12 mouse cellular contexts compared by ENCODE assay signal in the genomic region with DNA sequence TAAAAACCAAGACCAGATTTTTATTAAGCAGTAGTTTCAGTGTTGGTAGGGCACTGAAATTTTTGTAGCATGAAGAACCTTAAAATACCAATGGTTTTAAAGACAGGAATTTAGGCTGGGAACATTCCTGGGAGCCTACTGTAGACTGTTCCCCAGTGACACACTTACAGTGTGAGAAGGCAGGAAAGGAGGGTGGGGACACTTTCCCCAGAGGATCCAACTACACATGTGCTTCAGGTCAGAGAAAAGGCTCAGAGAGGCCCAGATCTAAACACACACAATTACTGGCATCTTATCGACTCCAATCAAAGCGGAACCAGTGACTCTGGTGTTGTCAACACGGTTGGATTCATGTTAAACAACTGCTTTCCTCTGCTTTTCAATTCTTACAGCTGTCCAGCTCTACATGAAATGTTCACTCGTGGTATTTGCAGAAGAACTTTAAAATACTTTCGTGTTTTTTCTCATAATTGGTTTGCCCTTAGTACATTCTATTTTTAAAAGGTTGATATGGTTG. TPM values are rescaled to one million over a fixed set of nuclear protein-coding genes. Genes with fewer than 3 reads are reported as not detected.
DNase-seq lines count a peak whose midpoint lies in the region; ATAC-seq and TF ChIP-seq lines count a peak whose summit lies in the region.
"Had no signal": no experiment of that assay in that cellular context is flagged by ENCODE, and none has a peak within 500 bp of the region (broad histone marks: within the 10 kb centered on the region; RNA-seq: fewer than 3 reads in every experiment).

No protein-coding gene starts in this region.

- H3K27ac ChIP-seq in layer of hippocampus, adult 2 months: peak overlapping the region; percentile 72
- peak overlapping the region; percentile 64 for H3K27ac ChIP-seq in embryonic fibroblast, embryonic 13.5 days (ENCODE audit: insufficient read depth, low read length)
- peak overlapping the region; percentile 93 for H3K27ac ChIP-seq in hindbrain, embryonic 13.5 days
- H3K27ac ChIP-seq in midbrain, embryonic 16.5 days (ENCODE audit: low read length): peak overlapping the region; percentile 71
- H3K27ac ChIP-seq: liver, embryonic 13.5 days had no signal

- 0 out of 2 replicates have a peak overlapping the region, but pooled peaks have one; percentile 2 for H3K9ac ChIP-seq in hindbrain, embryonic 13.5 days
- H3K9ac ChIP-seq in midbrain, embryonic 16.5 days (ENCODE audit: low read depth, low read length): no peak overlapping the region
- H3K9ac ChIP-seq: heart, embryonic 12.5 days; liver, embryonic 13.5 days had no signal

- no peak for TF ChIP-seq POLR2A in embryonic fibroblast, embryonic 13.5 days (IDR thresholded peaks at IDR 0.05; ENCODE audit: low read depth, low read length)

- no peaks in the 10 kb centered on the region for H3K9me3 ChIP-seq in hindbrain, embryonic 13.5 days
- no peaks in the 10 kb centered on the region for H3K9me3 ChIP-seq in midbrain, embryonic 16.5 days (replicated peaks; ENCODE audit: control insufficient read depth, low read length, poor library complexity, severe bottlenecking)
- H3K9me3 ChIP-seq: heart, embryonic 12.5 days; liver, embryonic 13.5 days had no signal

- H3K36me3 ChIP-seq in hindbrain, embryonic 13.5 days: peaks cover 4% of the 10 kb centered on the region; the same call in 1 of the 2 replicates
- peaks cover 2% of the 10 kb centered on the region; the same call in 1 of the 2 replicates for H3K36me3 ChIP-seq in midbrain, embryonic 16.5 days (ENCODE audit: control insufficient read depth, insufficient read depth, low read length)

- 39% methylated on average over 5 of the region's 5 CpGs for WGBS in hindbrain, embryonic 13.5 days
- 25% methylated on average over 5 of the region's 5 CpGs for WGBS in midbrain, embryonic 16.5 days

- ATAC-seq in hindbrain, embryonic 13.5 days (ENCODE audit: low FRiP score): 0 out of 2 replicates have a peak, but pooled peaks have one; percentile 40
- no peak for ATAC-seq in midbrain, embryonic 16.5 days
- no peak for ATAC-seq in CD4-positive, CD25-positive, alpha-beta regulatory T cell, adult 4 months

- TF ChIP-seq CTCF in layer of hippocampus, adult 2 months (conservative IDR thresholded peaks at IDR 0.05): no peak
- TF ChIP-seq CTCF in embryonic fibroblast, embryonic 13.5 days (IDR thresholded peaks at IDR 0.05; ENCODE audit: borderline replicate concordance, insufficient read depth, low read length): no peak

- H3K27me3 ChIP-seq in hindbrain, embryonic 13.5 days: no peaks in the 10 kb centered on the region
- no peaks in the 10 kb centered on the region for H3K27me3 ChIP-seq in midbrain, embryonic 16.5 days (ENCODE audit: control insufficient read depth, insufficient read depth, low read depth, low read length)
- H3K27me3 ChIP-seq: heart, embryonic 12.5 days; liver, embryonic 13.5 days had no signal

- H3K4me1 ChIP-seq in embryonic fibroblast, embryonic 13.5 days (ENCODE audit: control insufficient read depth, insufficient read depth, low read length): peaks cover 10% of the 10 kb centered on the region
- H3K4me1 ChIP-seq in hindbrain, embryonic 13.5 days (replicated peaks): peaks cover 51% of the 10 kb centered on the region
- peaks cover 20% of the 10 kb centered on the region for H3K4me1 ChIP-seq in midbrain, embryonic 16.5 days (ENCODE audit: control insufficient read depth, insufficient read depth, low read length)

- peak overlapping the region; percentile 34 for H3K4me2 ChIP-seq in hindbrain, embryonic 13.5 days
- no peak overlapping the region for H3K4me2 ChIP-seq in midbrain, embryonic 16.5 days (ENCODE audit: low read length)
- H3K4me2 ChIP-seq: heart, embryonic 12.5 days; liver, embryonic 13.5 days had no signal

- no peak for DNase-seq in layer of hippocampus, adult 2 months (ENCODE audit: low spot score in 2 of 2)
- no peak for DNase-seq in layer of hippocampus, adult 8-10 months (ENCODE audit: low spot score in 2 of 2)
- no peak for DNase-seq in layer of hippocampus, postnatal 10 days (ENCODE audit: low spot score in 2 of 2)
- no peak for DNase-seq in cerebellum, adult 9-10 months
- DNase-seq: kidney, adult 18-20 months; layer of hippocampus, adult 9-11 months; liver, embryonic 13.5 days had no signal

- no peak overlapping the region for H3K4me3 ChIP-seq in layer of hippocampus, adult 2 months
- H3K4me3 ChIP-seq in embryonic fibroblast, embryonic 13.5 days (ENCODE audit: insufficient read depth, low read length): no peak overlapping the region
- no peak overlapping the region for H3K4me3 ChIP-seq in hindbrain, embryonic 13.5 days
- H3K4me3 ChIP-seq in midbrain, embryonic 16.5 days (ENCODE audit: low read depth, low read length): no peak overlapping the region
- H3K4me3 ChIP-seq: heart, embryonic 12.5 days; liver, embryonic 13.5 days had no signal

RNA-seq across cellular contexts. Expression of a gene that starts 32.3 kb away (rescaled TPM):
- total RNA-seq in layer of hippocampus, adult 2 months (2021): 100 to 1,000 TPM; 134 TPM
- total RNA-seq in layer of hippocampus, adult 8-10 months (2022): 100 to 1,000 TPM; 125 to 130 (median 128) TPM
- polyA plus RNA-seq in embryonic fibroblast, embryonic 13.5 days (2011; ENCODE audit: insufficient read length, low read depth, missing spikeins): 37.1 and 38.4 TPM in 2 replicates
- polyA plus RNA-seq in hindbrain, embryonic 13.5 days (2015; fragmentation: Nextera tagmentation; extraction: Ambion mirVana): 162 and 164 TPM in 2 replicates
- polyA plus RNA-seq in midbrain, embryonic 16.5 days (2015; fragmentation: Nextera tagmentation; extraction: Ambion mirVana): 144 and 153 TPM in 2 replicates
- 100 to 1,000 TPM; 369 to 477 TPM for polyA plus RNA-seq in CD4-positive, CD25-positive, alpha-beta regulatory T cell, adult 4 months (2017; shearing (Covaris generic))
- 100 to 1,000 TPM; 138 to 151 TPM for total RNA-seq in layer of hippocampus, postnatal 10 days (2021)
